Mouse (Mus musculus) adrenal gland (tissue): Measurements from ENCODE around the gene Gipr.

Experiments
- intact Hi-C: fragments of 180-260 bp; cut with DNase I; formaldehyde crosslinking; loops from one replicate; pipeline ENCODE4 v1.15.1; 2025

Gene Gipr

DNA sequence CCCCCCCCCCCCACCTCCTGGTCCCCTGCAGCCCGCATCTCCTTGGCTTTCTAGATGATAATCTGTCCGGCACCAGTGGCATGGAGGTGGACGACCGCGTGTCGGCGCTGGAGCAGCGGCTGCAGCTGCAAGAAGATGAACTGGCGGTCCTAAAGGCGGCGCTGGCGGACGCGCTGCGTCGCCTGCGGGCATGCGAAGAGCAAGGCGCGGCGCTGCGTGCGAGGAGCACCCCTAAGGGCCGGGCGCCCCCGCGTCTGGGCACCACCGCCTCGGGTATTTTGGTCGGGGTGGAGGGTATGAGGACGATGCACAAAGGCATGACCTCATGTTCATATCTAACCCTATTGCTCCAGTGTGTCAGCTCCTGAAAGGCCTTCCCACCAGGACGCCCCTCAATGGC is 13.2 kb upstream of the Gipr start:
- intact Hi-C loops, result loop anchor here (5.0 kb wide), 1 partner anchor 33 kb away; the partner anchor contains the start of gene Gpr4

DNA sequence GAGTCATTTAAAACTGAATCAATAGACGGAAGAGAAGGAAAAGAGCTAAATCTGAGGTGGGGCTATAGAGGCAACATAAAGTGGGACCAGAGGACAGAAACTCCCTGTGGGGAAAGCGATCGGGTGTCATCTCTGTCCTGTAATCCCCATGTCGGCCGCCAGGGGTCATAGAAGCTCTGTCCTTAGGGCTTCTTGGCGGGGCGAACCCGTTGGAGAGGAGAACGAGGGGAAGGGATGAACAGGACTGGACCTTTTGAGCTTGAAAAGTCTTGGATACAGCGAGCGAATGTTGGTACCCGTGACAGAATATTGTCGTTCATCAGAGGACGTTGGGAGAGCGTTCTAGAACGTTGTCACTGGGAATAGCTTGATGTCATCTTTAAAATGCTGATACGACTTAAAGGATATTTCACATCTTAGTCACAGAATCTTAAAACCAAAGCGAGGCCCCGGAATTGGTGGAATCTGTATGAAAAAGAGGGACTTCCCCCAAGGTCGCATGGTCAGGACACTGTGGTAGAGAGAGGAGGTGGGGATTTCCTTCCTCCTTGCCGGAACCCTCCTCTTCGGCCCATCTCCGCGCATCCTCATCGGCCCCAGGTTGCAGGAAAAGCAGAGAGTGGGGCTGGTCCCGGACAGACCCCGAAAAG is 12.6 kb upstream of the Gipr start:
- intact Hi-C loops, result loop anchor here (5.0 kb wide), 1 partner anchor 34 kb away; the partner anchor contains the start of gene Gpr4

DNA sequence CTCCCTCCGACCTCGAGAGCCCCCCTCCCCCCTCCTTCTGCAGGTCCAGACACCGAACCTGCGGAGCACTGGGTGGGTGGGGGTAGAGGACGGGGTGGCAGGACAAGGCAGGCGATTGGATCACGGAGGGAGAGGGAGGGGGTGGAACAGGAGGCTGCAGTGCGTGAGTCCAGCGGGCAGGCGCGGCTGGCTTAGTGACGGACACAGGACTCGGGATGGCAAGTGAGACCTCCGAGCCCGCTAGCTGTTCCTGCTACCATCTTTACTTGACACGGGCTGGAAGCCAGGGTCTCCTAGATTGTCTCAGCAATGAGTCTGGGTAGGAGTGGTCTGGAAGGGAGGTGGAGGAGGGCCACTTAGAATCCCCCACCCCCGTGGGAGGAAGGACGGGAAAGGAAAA is 12.1 kb upstream of the Gipr start:
- intact Hi-C loops, result loop anchor here (5.0 kb wide), 1 partner anchor 34 kb away; the partner anchor contains the start of gene Gpr4

DNA sequence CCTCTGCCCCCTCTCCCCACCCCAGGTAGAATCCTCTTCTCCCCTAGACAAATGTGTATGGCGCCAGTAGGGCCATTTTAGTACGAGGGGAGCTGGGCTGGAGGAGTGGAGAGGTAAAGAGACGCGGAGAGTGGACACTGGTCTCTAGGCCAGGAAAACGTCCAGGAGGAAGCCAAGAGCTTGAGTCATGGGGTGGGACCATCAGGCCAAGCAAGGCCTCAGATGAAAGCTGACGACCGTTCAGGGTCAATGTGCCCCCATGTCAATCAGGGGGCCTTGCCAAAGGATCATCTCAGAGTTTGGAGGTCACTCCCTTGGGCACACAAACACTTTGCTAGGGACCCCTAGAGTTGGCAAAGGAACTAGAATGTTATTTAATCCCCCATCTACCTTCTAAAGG is 11.3 kb upstream of the Gipr start:
- intact Hi-C loops, result loop anchor here (5.0 kb wide), 1 partner anchor 35 kb away; the partner anchor contains the start of gene Gpr4

DNA sequence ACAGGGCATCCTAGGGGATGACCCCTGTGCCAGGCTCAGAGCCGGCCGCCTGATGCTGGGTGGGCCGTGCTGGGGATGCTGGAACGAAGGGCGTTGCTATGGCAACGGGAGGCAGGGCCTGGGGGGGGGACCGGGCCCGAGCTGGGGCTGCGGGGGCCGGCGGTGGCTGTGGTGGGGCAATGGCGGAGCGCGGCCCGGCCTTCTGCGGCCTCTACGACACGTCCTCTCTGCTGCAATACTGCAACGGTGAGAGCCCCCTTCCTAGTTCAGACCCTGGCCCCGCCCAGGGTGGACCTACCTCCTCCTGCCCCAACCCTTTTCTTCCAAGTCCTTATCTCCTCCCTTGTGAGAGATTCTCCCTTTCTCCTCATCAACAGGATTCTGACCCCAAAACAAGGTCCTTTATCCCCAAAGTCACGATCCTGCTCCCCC is 10.6 kb upstream of the Gipr start:
- intact Hi-C loops, result loop anchor here (5.0 kb wide), 1 partner anchor 36 kb away; the partner anchor contains the start of gene Gpr4

DNA sequence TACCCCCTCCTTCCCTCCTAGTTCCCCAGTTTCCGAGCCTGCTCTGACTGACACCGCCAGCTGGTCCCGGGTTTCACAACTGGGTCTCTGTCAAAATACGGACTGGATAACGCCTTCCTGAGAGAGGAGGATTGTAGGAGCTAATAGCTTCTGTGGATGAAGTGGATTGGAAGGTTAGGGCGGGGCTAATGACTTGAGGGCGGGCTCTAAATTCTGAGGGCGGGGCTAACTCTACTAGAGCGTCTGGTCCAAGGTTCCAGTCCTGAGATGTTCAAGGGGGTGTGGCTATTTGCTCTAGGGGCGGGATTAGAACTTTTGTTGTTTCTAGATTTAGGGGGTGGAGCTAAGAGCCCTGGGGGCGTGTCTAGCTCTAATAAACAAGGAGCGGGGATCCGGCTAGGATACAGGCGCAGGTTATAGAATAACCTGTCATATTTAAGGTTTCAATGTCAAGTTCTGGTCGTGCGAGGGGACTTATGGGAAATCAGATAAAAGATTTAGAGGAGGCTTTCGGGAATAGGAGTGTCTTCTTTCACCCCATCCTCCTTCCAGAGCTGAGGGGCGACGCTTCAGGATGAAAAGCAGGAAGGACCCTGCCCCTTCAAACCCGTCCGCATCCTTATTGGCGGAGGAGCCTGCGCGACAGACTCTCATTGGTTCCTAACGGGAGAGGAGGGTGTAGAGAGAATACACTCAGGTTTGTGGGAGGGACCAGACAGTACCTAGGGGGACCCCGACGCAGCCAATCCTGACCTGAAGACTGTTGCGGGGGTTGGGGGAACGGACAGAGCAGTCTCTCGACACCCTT is 10.0 kb upstream of the Gipr start, which contains the start of gene Eml2:
TSS of gene Eml2 (plus strand) at position 714 of the 808 bp plus-strand sequence.
- intact Hi-C loops, result loop anchor here (5.0 kb wide), 1 partner anchor 36 kb away; the partner anchor contains the start of gene Gpr4

DNA sequence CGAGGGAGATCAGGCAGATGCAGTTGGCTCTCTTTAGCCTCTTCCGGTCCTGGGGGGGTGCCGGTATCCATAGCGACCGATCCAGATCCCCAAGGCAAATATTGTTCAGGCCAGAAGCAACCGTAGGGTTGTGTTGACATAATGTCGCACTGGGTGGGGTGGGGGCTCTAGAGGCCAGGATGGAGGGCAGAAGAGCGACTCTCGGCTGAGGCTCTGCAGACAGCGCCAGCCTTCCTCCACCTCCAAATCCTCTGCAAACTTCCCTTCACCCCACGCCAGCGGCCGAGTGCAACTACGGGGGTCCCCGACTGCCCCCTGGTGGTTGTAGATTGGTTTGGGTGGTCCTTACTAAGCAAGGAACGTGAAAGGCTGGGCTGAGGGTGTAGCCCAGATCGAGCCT is 6.9 kb upstream of the Gipr start:
- intact Hi-C loops, result loop anchor here (1.0 kb wide), 1 partner anchor 15 kb away; no protein-coding TSS in a partner anchor

DNA sequence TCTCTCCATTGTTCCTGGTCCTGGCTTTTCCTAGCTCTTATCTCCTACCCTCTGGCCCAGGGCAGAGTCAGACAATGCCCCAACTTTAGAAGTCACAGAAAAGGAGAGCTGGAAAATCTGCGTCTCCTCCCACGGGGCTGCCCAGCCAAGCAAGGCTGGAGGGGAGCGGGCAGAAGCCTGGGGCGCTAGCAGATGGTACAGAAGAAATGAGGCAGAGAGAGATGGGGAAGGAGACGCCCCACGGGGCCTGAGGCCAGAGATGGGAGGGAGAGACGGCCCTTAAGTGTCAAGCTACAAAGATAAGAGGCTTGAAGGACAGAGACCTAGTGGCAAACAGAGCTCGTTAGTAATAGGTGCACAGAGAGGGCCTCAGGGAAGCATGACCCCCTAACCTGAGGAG is 5.9 kb upstream of the Gipr start:
- intact Hi-C loops, result no loop called here

DNA sequence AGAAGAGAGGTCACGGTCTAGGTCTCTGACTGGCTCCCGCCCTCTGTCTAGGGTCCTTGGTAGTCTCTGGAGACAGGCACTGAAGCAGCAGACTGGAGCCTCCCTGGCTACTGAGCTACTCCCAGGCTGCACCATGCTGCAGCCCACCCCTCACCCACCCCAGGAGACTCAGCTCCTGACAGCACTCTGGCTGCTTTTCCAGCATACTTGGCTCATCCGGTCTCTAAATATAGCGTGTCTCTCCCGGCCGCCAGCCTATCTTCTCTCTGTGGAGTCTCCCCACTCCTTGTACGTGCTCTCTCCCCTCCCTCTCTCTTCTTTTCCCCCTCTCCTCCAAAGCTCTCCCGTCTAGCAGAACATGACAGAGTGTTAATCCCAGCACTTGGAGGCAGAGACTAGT is 4.2 kb upstream of the Gipr start:
- intact Hi-C loops, result no loop called here

DNA sequence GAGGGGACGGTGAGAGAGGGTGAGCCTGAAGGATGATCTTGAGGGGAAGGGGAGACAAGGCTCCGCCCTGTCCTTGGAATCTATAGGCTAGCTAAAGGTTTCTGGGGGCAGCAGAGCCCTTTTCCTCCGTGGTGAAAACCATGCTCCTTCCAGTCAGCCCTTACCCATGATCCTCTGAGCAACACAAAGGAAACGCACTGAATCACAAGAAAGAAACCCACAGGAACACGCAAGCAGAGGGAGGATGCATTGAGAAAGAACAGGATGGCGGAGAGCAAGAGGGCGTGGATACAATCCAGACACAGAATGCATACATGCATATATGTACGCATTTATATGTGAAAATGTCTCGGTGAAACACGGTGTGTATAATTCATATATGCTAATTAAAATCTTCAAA is 3.6 kb upstream of the Gipr start:
- intact Hi-C loops, result no loop called here

DNA sequence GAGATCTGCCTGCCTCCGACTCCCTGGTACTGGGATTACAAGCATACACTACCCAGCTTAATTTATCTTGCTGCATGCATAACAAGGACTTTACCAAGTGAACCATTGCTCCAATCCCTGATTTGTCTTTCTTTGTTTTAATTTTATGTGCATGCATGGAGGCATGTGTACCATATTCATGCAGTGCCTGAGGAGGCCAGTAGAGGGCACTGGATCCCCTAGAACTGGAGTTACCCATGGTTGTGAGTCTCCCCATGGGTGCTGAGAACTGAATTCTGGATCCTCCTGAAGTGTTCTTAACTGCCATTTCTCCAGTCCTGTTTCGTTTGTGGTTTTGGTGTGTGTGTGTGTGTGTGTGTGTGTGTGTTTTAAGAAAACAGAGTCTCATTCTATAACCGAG is 1.1 kb upstream of the Gipr start:
- intact Hi-C loops, result no loop called here

DNA sequence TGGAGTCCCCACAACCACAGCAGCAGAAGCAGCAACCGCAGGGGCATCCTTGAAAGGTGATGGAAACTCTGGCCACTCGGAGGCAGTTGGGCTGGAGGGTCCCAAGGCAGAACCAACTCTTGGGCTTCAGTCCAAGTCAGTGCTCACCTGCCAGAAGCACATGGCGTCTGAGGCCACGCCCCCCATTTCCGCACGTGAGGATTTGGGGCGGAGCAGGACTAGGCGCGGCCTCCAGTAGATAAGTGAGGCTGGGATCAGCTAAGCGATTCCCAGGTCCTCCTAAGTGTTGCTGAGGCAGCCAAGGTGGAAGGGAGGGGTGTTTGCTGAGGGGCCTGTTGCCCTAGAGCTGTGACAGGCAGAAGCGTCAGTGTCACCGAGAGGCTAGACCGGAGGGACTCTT is 949 bp downstream of the Gipr start:
- intact Hi-C loops, result no loop called here

DNA sequence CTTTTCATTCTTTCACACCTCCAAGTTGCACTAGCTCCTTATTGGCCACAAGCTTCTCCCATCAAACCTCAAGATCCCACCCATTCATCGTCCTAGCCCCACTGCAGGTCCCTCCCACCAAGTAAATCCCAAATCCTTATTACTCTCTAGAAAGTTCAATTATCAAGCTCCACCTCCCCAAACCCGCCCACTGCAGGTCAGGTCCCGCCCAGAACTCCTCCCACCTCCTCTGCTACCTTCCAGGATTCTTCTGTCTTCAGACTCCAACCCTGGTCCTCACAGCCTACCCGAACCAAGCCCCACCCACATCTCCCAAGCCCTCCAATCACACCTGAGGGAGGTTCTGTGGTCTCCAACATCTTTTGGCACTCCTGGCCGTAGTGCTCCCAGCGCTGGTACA is 1.7 kb downstream of the Gipr start:
- intact Hi-C loops, result no loop called here

DNA sequence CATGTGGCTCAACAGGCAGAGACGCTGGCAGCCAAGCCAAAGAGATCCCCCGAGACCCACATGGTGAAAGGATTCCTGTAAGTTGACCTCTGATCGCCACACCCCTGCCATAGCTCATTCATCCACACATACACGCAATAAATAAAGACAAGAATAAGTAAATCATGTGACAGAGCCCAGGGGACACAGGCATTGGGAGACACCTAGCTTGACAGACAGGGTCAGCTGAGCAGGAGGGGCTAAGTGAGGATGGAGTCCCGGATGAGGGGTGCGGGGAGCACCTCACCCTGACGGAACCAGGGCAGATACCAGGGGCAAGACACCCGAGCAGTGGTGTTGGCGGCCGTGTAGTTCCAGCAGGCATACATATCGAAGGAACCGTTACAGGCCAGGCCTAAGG is 2.2 kb downstream of the Gipr start:
- intact Hi-C loops, result no loop called here

DNA sequence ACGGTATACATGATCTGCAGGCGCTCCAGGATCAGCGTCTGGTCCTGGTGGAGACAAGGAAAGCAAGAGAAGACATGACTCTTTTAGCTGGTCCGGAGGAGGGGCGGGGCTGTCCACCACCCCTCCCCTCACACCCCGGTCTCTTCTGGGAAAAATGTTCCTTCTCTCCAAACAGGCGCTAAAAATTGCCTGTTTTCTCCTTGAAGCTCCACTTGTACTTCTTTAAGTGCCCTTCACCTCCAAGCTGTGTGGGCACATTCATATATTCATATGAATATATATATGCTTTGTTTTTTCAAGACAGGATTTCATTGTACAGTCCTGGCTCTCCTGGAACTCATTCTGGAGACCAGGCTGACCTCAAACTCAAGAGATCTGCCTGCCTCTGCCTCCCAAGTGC is 3.0 kb downstream of the Gipr start:
- intact Hi-C loops, result no loop called here

DNA sequence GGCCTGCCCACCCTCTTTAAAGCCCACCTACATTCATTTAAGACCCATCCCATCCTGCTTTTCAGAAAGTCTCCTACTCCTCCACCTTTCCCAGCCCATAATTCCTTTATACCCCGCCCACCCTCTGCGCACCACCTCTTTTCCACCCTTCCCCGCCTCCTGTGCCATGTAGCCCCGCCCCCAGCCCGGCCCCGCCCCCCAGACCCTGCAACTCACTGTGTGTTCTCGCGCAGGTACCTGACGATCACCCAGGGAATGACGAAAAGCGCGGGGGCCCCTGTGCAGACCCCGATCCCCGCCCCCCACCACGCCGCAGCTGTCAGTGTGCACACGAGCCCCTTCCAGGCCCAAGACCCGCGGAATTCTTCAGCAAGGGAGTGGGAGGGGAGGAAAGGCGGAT is 5.8 kb downstream of the Gipr start:
- intact Hi-C loops, result no loop called here

DNA sequence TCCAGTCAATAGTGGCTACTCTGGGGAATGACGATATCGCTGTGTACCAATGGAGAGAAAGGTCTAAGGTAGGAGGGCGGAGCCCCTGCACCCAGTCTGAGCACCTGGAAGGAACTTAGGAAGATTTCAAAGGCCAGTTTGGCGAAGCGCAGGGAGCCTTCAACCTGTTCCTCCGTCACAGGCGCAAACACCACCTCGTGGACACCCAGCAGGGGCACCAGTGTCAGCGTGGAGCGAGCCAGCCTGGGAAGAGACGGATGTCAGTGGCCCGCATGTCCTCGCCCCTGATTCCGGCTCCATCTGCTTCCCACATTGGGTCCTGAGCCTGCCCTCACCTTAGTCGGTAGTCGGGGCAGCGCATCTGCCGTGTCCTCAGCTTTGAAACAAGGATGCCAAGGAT is 6.5 kb downstream of the Gipr start:
- intact Hi-C loops, result no loop called here

DNA sequence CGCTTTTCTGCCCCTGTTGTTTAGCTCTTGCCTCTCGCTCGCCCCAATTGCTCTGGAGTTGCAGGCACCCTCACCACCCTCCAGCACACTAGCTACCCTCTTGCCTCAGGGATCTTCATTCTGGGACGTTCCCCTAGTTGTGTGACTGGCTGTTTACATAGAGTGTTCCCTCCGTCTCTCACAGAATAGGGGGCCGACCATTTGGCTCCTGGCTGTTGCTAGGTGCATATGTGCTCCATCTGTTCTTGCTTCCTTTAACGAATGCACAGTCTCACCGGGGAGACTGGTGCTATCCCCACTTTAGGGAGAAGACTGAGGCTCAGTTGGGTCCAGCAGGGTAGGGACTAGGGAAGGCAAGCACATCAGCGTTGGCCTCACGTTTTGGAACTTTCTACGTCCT is 7.3 kb downstream of the Gipr start:
- intact Hi-C loops, result loop anchor here (1.0 kb wide), 1 partner anchor 15 kb away; no protein-coding TSS in a partner anchor

DNA sequence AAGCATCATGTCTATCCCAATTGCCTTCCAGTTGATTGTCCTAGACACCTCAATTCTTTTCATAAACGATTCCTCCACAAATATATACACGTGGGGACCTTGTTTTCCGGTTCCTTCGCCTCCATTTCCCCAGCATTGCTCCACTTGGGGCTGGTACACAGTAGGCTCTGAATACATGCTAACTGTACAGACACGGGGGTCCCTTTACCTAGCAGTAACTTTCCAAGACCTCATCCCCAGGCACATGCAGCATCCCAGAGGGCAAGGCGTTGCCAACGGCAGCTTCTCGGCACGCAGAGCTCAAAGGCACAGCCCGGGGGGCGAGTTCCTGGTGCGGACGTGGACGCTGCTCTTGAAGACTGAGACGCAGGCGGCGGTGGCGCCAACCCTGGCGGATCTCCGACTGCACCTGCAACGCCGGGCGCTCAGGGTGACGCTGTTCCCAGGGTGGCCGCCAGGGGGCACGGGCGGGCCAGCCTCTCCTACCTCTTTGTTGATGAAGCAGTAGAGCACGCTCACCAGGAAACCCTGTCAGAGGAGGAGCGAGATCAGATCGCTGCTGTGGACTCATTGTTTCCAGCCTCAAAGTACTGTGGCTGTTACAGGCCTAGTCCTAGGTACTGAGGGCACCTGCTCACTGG is 8.6 kb downstream of the Gipr start:
- intact Hi-C loops, result no loop called here

DNA sequence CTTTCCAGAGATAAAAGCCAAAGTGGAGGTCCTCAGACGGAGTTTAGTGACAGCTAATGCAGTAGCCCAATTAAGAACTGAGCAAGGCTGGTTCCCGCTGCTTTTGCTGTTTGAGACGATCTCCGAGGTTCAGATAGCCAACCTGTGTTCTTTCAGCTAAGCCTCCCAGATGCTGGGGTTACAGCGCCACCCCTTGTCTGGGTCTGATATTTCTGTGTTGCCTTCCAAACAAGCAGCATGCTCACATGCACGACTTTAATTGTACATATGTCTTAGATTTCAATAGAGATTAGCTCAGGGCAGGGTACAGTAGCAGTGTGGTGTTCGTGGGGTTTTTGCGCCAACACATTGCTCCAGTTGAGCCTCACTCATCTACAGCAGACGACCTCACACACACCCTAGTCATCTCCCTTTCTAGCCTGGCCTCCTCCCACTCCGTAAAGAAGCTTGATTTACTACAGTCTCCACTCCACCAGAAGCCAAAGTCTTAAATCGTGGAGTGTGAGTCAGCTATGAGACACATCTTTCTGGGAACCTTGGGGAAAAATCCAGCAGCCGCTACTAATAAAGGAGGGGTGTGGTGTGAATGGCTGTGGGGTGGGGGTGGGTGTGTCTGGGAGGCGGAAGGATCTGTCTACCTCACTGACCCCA is 10.0 kb downstream of the Gipr start:
- intact Hi-C loops, result no loop called here

DNA sequence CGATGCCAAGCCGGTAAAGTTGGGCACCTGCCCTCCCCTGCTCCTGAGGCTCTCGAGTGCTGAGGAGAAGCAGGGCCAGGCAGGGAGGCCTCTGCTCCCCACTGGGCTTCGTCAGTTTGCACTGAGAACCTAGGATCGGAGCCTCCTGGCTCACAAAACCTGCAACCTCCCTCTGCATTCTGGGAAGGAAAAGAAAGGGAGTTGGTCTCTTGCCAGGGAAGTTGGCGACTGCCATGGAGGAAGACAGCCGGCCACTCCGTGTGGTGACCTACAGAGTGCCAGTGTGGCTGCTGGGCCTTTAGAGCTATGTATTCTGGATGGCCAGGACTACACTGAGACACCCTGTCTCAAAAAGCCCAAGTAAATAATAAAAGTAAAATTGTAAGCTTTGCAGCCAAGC is 11.1 kb downstream of the Gipr start:
- intact Hi-C loops, result no loop called here
